Mouse (Mus musculus): ENCODE measurements around the gene Tmem274.

Gene Tmem274

DNA sequence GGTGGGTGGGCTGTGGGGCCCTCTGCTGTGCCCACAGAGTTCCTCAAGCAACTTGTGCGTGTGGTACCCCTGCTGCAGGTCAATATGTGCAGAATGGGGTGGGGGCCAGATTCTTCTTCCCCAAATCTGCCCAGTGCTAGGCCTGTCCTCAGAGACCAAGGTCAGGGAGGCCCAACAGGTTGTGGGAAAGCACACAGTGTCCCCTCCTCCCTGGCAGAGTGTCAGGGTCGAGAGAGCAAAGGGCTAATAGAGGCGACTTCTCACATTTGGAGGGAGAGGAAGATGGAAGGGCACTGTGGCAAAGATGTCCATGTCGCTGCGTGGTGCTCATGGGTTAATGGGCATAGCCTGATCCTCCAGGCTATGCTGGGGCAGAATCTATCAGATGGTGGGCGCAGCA, 48.6 kb downstream of the Tmem274 start:
- no peak for DNase-seq (ENCODE audit: low read depth, low spot score)
- H3K27me3 ChIP-seq (ENCODE audit: control insufficient read depth, insufficient read depth, low read length, poor library complexity, severe bottlenecking), result no peaks in the 10 kb centered on the region
- H3K36me3 ChIP-seq (ENCODE audit: control insufficient read depth, insufficient read depth, low read length, poor library complexity, severe bottlenecking), result no peaks in the 10 kb centered on the region

DNA sequence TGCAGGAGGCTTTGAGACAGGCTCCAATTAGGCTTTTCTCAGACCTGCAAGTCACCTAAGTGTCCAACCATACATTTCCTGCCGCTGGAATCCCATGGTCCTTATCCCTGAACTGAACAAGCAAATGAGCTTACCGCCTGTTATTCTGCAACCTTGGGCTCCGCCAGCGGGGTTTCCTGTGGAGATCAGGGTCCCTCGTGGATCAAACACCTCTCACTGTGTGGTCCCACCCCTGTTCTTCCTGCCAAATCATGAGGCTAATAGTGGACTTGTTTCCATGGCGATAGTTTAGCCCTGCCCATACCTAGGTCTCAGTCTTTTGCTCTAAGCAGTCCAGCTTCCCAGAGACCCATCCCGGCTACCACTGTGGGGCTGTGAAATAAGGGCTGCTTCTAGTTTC, 49.2 kb downstream of the Tmem274 start:
- Histone ChIP-seq H3K36me3 (ENCODE audit: control insufficient read depth, insufficient read depth, low read length, poor library complexity, severe bottlenecking) (no peaks in the 10 kb centered on the region), H3K27me3 (ENCODE audit: control insufficient read depth, insufficient read depth, low read length, poor library complexity, severe bottlenecking) (no peaks in the 10 kb centered on the region)
- DNase-seq (ENCODE audit: low read depth, low spot score), result no peak

DNA sequence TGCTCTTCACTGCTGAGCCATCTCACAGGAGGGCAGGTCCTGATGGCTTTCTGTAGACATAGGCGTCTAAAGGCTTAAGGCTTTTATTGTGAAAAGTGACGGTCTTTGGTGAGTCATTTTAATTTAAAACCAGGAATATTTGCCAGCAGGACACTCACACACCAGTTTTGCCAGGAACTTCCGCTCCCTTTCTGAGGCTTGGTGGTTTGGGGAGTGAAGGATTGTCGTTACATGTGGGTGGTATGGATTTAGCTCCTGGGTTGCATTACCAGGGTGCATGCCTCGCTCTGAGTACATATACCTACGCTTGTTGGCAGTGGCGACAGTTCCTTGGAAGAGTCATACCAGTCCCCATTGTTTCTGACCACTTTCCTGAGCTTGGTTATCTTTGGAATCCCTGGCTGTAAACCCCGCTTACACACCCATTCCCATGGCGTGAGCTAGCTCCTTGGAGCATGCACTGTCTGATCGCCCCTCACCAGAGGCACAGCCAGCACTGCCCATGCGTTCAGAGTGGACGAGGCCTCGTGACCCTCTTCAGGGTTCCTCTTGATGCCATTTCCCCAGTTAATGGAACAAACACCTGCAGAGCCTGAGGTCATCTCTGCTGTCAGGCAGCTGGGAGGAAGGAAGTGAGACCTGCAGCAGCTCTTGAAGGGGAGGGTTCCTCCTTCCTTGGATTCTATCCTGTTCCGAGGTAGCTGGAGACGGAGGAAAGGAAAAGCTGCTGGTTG, 50.6 kb downstream of the Tmem274 start:
- H3K27me3 ChIP-seq (ENCODE audit: control insufficient read depth, insufficient read depth, low read length, poor library complexity, severe bottlenecking), result no peaks in the 10 kb centered on the region
- no peak for DNase-seq (ENCODE audit: low read depth, low spot score)
- no peaks in the 10 kb centered on the region for H3K36me3 ChIP-seq (ENCODE audit: control insufficient read depth, insufficient read depth, low read length, poor library complexity, severe bottlenecking)

DNA sequence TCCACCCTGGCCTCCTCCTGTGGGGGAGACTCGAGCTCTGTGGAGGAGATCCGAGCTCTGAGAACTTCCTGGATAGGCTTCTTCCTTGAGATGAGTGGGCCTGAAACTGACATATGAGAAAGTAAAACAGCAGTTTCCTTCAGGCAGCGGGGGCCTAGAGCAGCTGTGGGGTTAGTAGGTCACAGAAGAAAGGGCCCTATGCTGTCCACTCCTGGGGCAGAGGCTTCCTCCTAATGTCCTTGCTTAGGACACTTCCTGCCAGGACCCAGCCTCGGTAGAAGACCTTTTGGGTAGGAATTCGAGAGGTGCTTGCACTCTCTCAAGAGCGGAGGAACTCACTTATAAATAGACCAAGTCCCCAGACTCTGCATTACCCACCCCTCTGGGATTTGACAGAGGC, 52.5 kb downstream of the Tmem274 start:
- DNase-seq (ENCODE audit: low read depth, low spot score), result no peak
- Histone ChIP-seq H3K36me3 (ENCODE audit: control insufficient read depth, insufficient read depth, low read length, poor library complexity, severe bottlenecking) (no peaks in the 10 kb centered on the region), H3K27me3 (ENCODE audit: control insufficient read depth, insufficient read depth, low read length, poor library complexity, severe bottlenecking) (no peaks in the 10 kb centered on the region)

All from splenic B cell, adult 2 months (primary cell).